Mouse (Mus musculus) kidney, embryonic 15.5 days (tissue): ENCODE measurements around the gene Hist2h3b. TPM values are rescaled to one million over a fixed set of nuclear protein-coding genes. Genes with fewer than 3 reads are reported as not detected.
"Not testable (repeated sequence)": the region's sequence is repeated elsewhere in the genome, so short reads cannot be mapped to it uniquely, and the experiment has no call there.

Source experiments
- ATAC-seq: fragments of 200-750 bp; cut with Nextera tagmentation; replicated peaks from 2 replicates; pipeline ENCODE4 v1.8.0; 2017; ENCODE audit warnings: moderate TSS enrichment; ENCODE audit not compliant: low FRiP score
- H3K27ac ChIP-seq: fragments of 300-500 bp; sonication (generic); 2 replicates; pipeline ENCODE4 v1.5.1; 2015; ENCODE audit warnings: mild to moderate bottlenecking, inconsistent platforms
- H3K27me3 ChIP-seq: fragments of 300-500 bp; sonication (generic); 2 replicates; pipeline ENCODE4 v1.6.1; 2015; ENCODE audit warnings: inconsistent platforms
- H3K36me3 ChIP-seq: fragments of 300-500 bp; sonication (generic); 2 replicates; pipeline ENCODE4 v1.6.1; 2015; ENCODE audit warnings: inconsistent platforms
- H3K4me1 ChIP-seq: fragments of 300-500 bp; sonication (generic); 2 replicates; pipeline ENCODE4 v1.6.1; 2015; ENCODE audit warnings: inconsistent platforms
- H3K4me2 ChIP-seq: fragments of 300-500 bp; sonication (generic); 2 replicates; pipeline ENCODE4 v1.6.1; 2015; ENCODE audit warnings: moderate library complexity, mild to moderate bottlenecking, inconsistent platforms
- H3K4me3 ChIP-seq: fragments of 300-500 bp; sonication (generic); replicated peaks from 2 replicates; pipeline ENCODE4 v1.5.1; 2015; ENCODE audit warnings: mild to moderate bottlenecking, inconsistent platforms
- H3K9ac ChIP-seq: fragments of 300-500 bp; sonication (generic); 2 replicates; pipeline ENCODE4 v1.6.1; 2015; ENCODE audit warnings: mild to moderate bottlenecking, inconsistent platforms
- H3K9me3 ChIP-seq: fragments of 300-500 bp; sonication (generic); replicated peaks from 2 replicates; pipeline ENCODE4 v1.6.1; 2016; ENCODE audit warnings: inconsistent platforms
- WGBS: fragments of 180-500 bp; shearing (Covaris S2); methylation state at CpG from one replicate; pipeline ENCODE4 v1.1.7; 2015; ENCODE audit warnings: mixed read lengths; 5-methylcytosine and 5-hydroxymethylcytosine counted together
- polyA plus RNA-seq: library from polyadenylated mRNA; unstranded; fragments of >200 nt; fragmentation: Nextera tagmentation; extraction: Ambion mirVana; gene quantifications from 2 replicates; pipeline ENCODE4 v1.2.1, GENCODE M21; 2015

The Hist2h3b gene
- polyA plus RNA-seq, 1 experiment from 2014 or later, result 59.3 TPM

DNA sequence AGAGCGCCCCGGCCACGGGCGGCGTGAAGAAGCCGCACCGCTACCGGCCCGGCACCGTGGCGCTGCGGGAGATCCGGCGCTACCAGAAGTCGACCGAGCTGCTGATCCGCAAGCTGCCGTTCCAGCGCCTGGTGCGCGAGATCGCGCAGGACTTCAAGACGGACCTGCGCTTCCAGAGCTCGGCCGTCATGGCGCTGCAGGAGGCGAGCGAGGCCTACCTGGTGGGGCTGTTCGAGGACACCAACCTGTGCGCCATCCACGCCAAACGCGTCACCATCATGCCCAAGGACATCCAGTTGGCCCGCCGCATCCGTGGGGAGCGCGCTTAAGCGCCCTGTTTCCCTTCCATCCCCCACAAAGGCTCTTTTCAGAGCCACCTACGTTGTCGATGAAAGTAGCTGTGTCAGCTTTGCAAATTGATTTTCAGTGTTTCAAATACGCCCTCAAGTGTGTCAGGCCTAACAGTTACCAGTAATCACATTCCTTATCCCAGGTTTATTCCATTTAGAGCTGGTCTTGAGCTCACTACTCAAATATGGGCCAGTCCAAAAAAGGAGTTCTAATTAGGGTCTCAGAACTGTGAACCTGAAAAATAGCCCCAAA lies 423 bp downstream of the Hist2h3b start:
- Histone ChIP-seq H3K4me2 (peak overlapping the region; percentile 82), H3K9ac (peak overlapping the region; percentile 60), H3K4me1 (peaks cover 26% of the 10 kb centered on the region), H3K4me3 (peak overlapping the region; percentile 56), H3K27ac (peak overlapping the region; percentile 98)
- H3K9me3 ChIP-seq, H3K36me3 ChIP-seq, H3K27me3 ChIP-seq: not testable (repeated sequence)
- WGBS, result under 1% methylated on average over 13 of the region's 44 CpGs
- ATAC-seq, result peak; percentile 47

DNA sequence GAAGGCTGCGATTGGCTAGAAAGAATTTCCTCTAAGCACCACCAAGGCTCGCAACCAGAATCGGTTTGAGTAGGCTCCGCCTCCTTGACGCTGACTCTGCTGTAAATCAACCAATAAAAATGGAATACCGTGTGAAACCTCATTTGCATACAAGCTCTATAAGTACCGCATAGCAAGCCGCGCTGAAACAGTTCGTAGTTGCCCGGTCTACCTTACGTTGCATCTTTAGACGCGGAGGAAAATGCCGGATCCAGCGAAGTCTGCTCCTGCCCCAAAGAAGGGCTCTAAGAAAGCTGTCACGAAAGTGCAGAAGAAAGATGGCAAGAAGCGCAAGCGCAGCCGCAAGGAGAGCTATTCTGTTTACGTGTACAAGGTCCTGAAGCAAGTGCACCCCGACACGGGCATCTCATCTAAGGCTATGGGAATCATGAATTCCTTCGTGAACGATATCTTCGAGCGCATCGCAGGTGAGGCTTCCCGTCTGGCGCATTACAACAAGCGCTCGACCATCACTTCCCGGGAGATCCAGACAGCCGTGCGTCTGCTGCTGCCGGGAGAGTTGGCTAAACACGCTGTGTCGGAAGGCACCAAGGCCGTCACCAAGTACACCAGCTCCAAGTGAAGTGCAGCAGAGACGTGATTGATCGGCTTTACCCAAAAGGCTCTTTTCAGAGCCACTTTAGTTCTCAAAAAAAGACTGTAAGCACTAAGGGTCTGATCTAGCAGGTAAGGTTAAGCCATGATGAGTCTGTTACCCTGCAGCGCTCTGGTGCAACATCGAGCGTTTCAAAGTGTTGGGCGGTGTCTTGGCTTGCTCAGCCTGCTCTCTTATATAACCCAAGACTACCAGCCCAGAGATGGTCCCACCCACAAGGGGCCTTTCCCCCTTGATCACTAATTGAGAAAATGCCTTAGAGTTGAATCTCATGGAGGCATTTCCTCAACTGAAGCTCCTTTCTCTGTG lies 1.3 kb downstream of the Hist2h3b start, which contains the start of gene Hist2h2bb:
Gene Hist2h2bb (plus strand): TSS at position 242 of the 964 bp plus-strand sequence.
- Histone ChIP-seq H3K4me3 (peak within 1 kb of the TSS; percentile 56), H3K4me1 (peaks cover 16% of the 10 kb centered on the region), H3K27me3 (no peaks in the 10 kb centered on the region), H3K4me2 (peak within 1 kb of the TSS; percentile 82), H3K36me3 (no peaks in the 10 kb centered on the region), H3K27ac (peak within 1 kb of the TSS; percentile 98), H3K9ac (peak within 1 kb of the TSS; percentile 72), H3K9me3 (no peaks in the 10 kb centered on the region)
- peak; percentile 96 for ATAC-seq
- WGBS, result under 1% methylated on average over 45 of the region's 45 CpGs

DNA sequence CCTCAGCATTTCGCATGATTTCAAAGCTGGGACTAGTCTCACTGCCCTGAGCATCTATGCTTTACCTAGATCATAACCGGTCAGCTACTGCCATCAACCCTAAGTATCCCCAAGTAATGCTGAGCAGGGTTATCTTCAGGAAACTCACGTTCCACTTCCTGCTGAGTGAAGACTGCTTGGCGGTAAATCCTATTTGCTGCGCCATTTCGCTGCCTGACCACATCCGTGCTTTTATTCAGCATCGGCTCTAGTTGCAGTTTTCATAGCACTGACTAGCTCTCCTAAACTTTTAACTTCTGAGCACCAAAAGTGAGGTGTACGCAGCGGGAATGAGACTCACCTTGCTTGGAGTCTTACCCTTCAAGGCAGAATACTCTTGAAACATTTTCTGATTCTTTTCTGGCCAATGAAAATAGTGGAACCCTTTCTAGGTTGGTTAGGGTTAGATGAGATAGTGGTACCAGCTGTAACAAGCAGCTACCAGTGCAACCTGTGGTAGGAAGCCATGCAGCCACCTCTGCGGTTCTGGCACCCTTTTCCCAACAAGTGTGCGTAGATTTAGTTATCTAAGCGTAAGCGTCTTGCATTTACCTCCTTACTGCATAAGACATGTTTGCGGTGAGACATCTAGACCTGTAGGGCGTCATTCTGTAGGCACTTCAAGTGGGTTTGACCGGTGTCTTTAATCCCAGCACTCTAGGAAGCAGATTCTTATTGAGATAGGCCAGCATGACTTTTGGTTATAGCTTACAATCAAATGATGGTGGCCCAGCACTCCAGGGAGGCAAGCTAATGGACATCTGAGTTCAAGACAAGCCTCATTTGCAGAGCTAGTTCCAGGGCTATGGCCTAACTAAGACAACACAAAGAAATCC lies 5.4 kb downstream of the Hist2h3b start:
- no peaks in the 10 kb centered on the region for H3K9me3 ChIP-seq
- WGBS, result 90% methylated on average over 17 of the region's 17 CpGs
- H3K9ac ChIP-seq, result no peak overlapping the region
- H3K4me2 ChIP-seq, result no peak overlapping the region
- peaks cover 10% of the 10 kb centered on the region for H3K4me1 ChIP-seq
- ATAC-seq, result no peak
- no peak overlapping the region for H3K4me3 ChIP-seq
- no peaks in the 10 kb centered on the region for H3K36me3 ChIP-seq
- no peak overlapping the region for H3K27ac ChIP-seq
- no peaks in the 10 kb centered on the region; the same call in 1 of the 2 replicates for H3K27me3 ChIP-seq

DNA sequence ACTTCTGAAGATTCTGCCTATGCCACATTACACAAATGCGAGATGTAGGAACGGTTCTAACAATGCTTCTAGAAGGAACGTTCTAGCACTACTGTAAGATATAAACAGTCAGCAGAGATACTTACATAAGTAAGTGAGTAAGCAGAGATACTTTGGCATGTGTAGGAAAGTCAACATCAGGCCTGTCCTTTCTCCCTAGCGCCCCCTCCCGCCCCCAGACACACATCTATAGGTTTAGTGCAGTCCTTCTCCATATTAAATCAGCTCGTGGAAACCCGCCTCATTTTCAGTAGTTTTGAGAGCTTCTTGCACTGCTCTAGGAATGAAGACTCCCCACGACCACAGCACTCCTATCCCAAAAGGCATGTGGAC lies 9.0 kb downstream of the Hist2h3b start:
- Histone ChIP-seq H3K9me3 (no peaks in the 10 kb centered on the region), H3K27ac (peak overlapping the region; percentile 81; the same call in 1 of the 2 replicates), H3K4me1 (peaks cover 12% of the 10 kb centered on the region), H3K27me3 (peaks cover 6% of the 10 kb centered on the region; the same call in 1 of the 2 replicates), H3K36me3 (no peaks in the 10 kb centered on the region), H3K4me3 (peak overlapping the region; percentile 58), H3K4me2 (peak overlapping the region; percentile 87), H3K9ac (peak overlapping the region; percentile 56)
- ATAC-seq, result peak; percentile 38; the same call in 1 of the 2 replicates
- WGBS, result 13% methylated on average over 8 of the region's 8 CpGs

DNA sequence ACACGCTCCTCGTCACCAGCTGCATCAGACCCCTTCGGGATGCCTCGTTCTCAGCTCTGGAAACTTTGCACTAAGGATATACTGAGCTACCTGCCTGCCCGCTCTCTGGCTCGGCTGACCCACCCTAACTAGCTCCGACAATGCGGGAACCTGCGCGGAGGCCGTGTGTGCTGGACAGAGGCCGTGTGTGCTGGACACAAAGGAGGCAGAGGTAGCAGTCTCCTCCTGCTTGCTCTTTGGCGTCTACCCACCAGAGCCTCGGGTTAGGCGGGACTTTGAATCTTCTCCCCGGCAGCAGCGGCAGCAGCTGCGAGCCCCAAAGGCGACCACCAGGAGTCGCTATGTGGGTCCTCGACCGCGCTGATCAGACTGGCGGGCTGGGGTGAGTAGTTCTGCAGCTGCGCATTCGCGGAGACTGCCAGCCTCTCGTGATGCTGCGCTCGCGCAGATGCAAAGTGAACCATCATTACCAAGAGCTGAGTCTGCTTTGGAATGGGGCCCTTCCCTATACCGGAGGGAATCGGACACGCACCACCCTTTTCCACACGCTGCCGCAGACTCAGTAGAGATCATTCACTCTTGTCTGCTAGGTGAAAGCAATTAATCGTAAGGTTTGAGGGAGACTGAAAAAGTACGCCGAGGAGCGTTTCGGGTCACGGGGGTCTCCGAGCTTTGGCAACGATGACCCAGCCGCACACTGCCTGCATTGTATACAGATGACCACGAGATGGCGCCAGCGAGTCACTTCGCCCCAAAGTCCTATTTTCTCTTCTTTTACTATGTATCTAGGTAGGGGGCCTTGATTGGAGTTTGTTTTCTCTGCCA lies 9.6 kb downstream of the Hist2h3b start:
- Histone ChIP-seq H3K4me2 (peak overlapping the region; percentile 87), H3K27me3 (peaks cover 8% of the 10 kb centered on the region), H3K4me3 (peak overlapping the region; percentile 58), H3K36me3 (no peaks in the 10 kb centered on the region), H3K4me1 (peaks cover 12% of the 10 kb centered on the region), H3K9ac (peak overlapping the region; percentile 56), H3K9me3 (no peaks in the 10 kb centered on the region), H3K27ac (peak overlapping the region; percentile 93)
- ATAC-seq, result peak; percentile 95
- WGBS, result under 1% methylated on average over 49 of the region's 49 CpGs

DNA sequence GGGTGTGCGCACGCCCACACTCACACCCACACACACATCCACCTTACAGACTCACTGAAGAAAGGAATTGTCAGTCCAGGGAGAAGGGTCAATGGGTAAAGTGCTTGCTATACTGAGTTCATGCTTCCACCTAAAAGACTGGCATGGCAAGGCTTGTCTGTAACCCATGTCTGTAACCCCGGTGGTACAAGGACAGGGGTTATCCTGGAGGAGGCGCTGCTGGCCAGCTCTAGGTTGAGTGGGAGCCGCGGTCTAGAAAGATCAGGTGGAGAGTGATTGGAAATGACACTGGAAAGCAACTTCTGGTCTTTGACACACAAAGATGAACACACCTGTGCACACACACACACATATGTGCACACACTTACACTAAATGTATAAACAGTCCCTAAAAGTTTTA lies 12.2 kb downstream of the Hist2h3b start:
- 62% methylated on average over 6 of the region's 6 CpGs for WGBS
- Histone ChIP-seq H3K36me3 (no peaks in the 10 kb centered on the region), H3K27ac (no peak overlapping the region), H3K4me3 (no peak overlapping the region), H3K9me3 (no peaks in the 10 kb centered on the region), H3K9ac (no peak overlapping the region), H3K4me1 (peaks cover 22% of the 10 kb centered on the region), H3K4me2 (no peak overlapping the region), H3K27me3 (peaks cover 29% of the 10 kb centered on the region)
- no peak for ATAC-seq

DNA sequence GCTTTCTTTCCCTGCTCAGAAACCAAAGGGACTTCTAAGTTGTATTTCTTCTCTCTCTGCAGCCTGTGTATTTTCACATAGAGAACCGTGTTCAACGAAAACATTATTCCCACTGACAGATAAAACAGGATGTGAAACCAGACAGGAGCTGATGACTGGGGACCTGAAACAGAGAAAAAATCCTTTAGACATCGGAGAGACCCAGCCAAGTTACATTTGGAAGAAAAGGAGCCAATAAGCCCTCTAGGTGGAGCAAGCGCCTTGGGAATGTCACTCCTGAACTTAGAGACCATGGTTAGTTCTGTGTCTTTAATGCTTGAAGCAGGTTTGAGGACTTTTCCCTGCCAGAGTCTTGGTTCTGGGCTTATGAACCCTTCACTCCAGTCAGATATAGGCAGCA lies 16.0 kb downstream of the Hist2h3b start:
- H3K4me2 ChIP-seq, result peak overlapping the region; percentile 38
- H3K9me3 ChIP-seq, result no peaks in the 10 kb centered on the region
- H3K36me3 ChIP-seq, result no peaks in the 10 kb centered on the region
- H3K4me1 ChIP-seq, result peaks cover 10% of the 10 kb centered on the region; the same call in 1 of the 2 replicates
- H3K4me3 ChIP-seq, result no peak overlapping the region
- 18% methylated on average over 4 of the region's 4 CpGs for WGBS
- no peak overlapping the region for H3K9ac ChIP-seq
- no peak overlapping the region for H3K27ac ChIP-seq
- no peak for ATAC-seq
- H3K27me3 ChIP-seq, result peaks cover 39% of the 10 kb centered on the region

DNA sequence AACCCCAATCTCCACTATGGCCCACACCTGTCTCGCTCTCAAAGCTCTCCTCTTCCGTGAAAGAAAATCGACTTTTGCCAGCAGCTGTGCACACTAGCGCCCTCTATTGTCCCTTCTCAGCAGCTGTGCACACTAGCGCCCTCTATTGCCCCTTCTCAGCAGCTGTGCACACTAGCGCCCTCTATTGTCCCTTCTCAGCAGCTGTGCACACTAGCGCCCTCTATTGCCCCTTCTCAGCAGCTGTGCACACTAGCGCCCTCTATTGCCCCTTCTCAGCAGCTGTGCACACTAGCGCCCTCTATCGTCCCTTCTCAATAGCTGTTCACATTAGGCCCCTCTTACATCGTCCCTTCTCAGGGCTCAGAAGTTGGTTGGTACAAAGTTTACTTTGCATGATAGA lies 18.9 kb downstream of the Hist2h3b start:
- not testable (repeated sequence) for H3K4me3 ChIP-seq, ATAC-seq, H3K4me2 ChIP-seq, H3K9ac ChIP-seq, H3K27ac ChIP-seq, H3K36me3 ChIP-seq, H3K9me3 ChIP-seq
- peaks cover 10% of the 10 kb centered on the region; the same call in 1 of the 2 replicates for H3K4me1 ChIP-seq
- H3K27me3 ChIP-seq, result peaks cover 33% of the 10 kb centered on the region
- 88% methylated on average over 11 of the region's 11 CpGs for WGBS

DNA sequence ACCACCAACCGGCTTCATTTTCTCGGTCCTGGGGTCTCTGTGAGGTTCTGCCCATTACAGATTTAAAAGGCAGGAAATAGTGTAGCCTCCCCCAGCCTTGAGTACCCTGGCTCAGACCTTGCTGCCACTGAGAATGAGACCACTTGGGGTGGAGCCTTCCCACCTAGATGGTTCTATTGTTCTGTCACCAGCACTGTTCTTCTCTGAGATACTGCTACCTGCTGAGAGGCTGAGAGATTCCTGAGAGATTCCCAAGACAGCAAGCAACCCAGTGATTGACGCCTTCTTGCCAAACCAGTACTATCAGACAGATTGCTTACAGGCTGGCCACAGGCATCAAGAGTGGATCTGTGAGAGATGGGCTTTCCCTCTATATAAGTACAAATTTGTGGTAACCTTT lies 20.7 kb downstream of the Hist2h3b start:
- Histone ChIP-seq H3K4me1 (0 out of 2 replicates have a peak, but pooled peaks cover under 1% of the 10 kb centered on the region), H3K4me3 (no peak overlapping the region), H3K36me3 (no peaks in the 10 kb centered on the region), H3K27ac (no peak overlapping the region), H3K9ac (no peak overlapping the region), H3K27me3 (peaks cover 29% of the 10 kb centered on the region), H3K9me3 (no peaks in the 10 kb centered on the region), H3K4me2 (no peak overlapping the region)
- ATAC-seq, result no peak
- 72% methylated on average over 3 of the region's 3 CpGs for WGBS

DNA sequence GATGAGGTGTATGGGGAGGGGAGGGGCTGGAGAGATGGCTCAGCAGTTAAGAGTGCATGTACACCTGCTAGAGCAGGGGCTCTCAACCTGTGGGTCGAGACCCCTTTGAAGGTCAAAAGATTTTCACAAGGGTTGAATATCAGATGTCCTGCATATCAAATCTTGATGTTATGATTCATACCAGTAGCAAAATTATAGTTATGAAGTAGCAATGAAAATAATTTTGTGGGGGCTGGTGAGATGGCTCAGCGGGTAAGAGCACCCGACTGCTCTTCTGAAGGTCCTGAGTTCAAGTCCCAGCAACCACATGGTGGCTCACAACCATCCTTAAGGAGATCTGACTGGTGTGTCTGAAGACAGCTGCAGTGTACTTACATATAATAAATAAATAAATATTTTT lies 22.3 kb downstream of the Hist2h3b start:
- H3K4me1 ChIP-seq, H3K9ac ChIP-seq, H3K4me2 ChIP-seq, ATAC-seq, H3K27ac ChIP-seq, H3K4me3 ChIP-seq, H3K36me3 ChIP-seq, H3K9me3 ChIP-seq: not testable (repeated sequence)
- H3K27me3 ChIP-seq, result peaks cover 19% of the 10 kb centered on the region
- WGBS, result 92% methylated on average over 3 of the region's 3 CpGs

DNA sequence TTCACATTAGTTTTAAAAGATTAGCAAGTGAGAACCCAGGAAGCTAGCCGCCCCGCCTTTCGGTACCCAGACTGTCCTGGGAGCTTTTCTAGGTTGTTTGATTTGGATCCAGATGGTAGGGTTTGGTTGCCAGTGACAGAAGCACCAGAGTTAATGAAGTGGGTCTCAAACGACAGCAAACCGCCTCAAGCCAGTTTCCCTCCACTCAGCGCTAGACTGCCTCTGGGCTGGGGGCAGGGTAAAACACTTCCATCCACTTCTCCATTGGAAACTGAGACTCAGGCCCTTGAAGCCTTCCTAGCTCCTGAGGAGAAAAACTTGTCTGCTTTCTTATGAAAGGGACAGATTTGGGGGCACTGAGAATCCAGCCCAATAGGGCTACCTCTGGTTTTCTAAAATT lies 24.2 kb downstream of the Hist2h3b start:
- no peak for ATAC-seq
- Histone ChIP-seq H3K27ac (no peak overlapping the region), H3K4me2 (no peak overlapping the region), H3K36me3 (no peaks in the 10 kb centered on the region), H3K4me3 (no peak overlapping the region), H3K27me3 (peaks cover 9% of the 10 kb centered on the region; the same call in 1 of the 2 replicates), H3K4me1 (no peaks in the 10 kb centered on the region), H3K9me3 (no peaks in the 10 kb centered on the region), H3K9ac (no peak overlapping the region)
- WGBS, result 49% methylated on average over 6 of the region's 6 CpGs
